Mouse (Mus musculus) c-Kit-positive CD71-negative TER-119-negative erythroid progenitor cells, embryonic 14.5 days (primary cell): ENCODE results near the gene Klhl29.
"Not testable (repeated sequence)": the region's sequence is repeated elsewhere in the genome, so short reads cannot be mapped to it uniquely, and the experiment has no call there.

Source experiments
- DNase-seq: peaks from one replicate; pipeline ENCODE4 v3.0.0-alpha.2; 2013; ENCODE audit warnings: low read depth

The Klhl29 gene

DNA sequence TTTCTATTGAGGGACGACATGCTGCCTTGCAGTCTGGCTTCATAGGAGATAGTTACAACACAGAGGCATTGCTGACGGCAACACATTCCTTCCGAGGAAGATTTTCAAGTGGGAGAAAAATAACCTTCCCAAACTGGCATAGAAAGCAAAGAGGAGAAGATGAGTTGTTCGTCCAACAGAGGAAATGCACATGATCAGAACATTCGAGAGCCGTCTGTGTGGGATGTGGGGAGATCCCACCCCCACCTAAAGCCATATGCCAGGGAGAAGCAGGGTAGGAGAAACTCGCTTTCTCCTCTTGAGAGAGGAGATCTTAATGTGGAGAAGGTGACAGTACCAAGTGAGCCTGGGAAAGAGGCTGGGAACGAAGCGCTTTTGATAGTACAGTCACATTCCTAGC is 22.1 kb downstream of the Klhl29 start:
- no peak for DNase-seq

DNA sequence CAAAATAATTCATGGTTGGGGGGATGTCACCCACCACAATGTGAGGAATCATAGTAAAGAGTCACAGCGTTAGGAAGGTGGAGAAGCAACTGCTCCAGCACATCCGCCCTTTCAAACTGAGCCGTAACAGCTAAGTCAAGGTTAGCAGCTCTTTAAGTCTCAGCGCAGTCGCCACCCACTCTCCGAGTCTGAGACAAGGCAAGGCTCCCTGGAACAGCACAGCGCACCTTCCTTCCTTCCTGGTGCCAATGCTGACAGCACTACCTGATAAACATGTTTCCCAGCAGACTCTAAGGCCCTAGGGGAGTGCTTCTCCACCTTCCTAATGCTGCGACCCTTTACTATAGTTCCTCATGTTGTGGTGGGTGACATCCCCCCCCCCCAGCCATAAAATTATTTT is 22.7 kb downstream of the Klhl29 start:
- DNase-seq = no peak

- DNase-seq = no peak
These were observed 24.8 kb downstream of the Klhl29 start for GRCm38 (mm10) chr12:5350491-5351285.

- DNase-seq = no peak
These were observed 30.4 kb downstream of the Klhl29 start for GRCm38 (mm10) chr12:5345088-5345487.

GRCm38 (mm10) chr12:5344457-5344856 is 31.0 kb downstream of the Klhl29 start:
- not testable (repeated sequence) for DNase-seq

GRCm38 (mm10) chr12:5340151-5340603 is 35.3 kb downstream of the Klhl29 start:
- no peak for DNase-seq

- DNase-seq = no peak
These were observed 38.4 kb downstream of the Klhl29 start for GRCm38 (mm10) chr12:5336927-5337712.

GRCm38 (mm10) chr12:5336331-5336730 is 39.2 kb downstream of the Klhl29 start:
- no peak for DNase-seq

DNA sequence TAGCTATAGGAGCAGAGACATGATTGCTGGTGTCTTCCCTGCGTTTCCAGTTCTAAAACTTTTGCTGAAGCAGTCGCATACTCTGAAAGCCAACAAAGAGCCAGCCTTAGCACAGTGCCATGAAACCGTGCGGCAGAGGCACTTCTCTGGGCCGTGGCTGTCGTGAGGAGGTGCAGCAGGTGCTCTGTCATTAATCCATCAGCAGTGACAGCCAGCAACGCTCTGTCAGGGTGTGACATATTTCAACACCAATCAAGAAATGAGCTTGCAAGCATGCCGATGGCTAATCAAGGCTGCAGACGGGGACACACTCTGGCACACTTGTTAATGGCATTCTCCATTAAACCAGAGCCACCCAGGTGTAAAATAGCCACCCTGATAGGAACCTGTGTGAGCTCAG is 40.5 kb downstream of the Klhl29 start:
- DNase-seq = no peak

GRCm38 (mm10) chr12:5334175-5334574 is 41.3 kb downstream of the Klhl29 start:
- DNase-seq = no peak

DNA sequence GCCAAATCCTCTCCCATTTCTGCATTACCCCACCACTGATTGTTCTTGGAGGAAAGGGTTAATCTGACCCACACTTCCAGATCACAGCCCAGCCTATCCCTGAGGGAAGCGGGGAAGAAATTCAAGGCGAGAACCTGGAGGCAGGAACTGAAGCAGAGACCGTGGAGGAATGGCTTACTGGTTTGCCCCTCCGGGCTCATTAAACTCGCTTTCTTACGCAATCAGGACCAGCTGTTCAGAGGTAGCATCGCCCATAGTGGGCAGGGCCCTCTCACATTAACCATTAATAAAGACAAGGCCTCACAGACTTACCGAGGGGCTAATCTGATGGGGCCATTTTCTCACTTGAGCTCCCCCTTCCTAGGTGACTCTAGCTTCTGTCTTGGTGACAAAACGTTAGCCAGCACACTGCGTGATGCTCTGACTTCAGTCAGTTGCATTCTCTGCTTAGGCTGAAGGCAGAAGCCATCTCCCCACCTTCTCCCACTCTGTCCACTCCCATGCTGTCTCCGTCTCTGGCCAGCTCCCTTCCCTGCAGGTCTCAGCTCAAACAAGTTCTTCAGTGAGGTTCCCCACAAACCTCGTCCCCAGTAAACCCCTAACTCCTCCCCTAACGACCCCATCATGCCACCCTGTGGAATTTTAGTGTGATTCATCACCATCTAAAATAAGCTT is 43.5 kb downstream of the Klhl29 start:
- no peak for DNase-seq

GRCm38 (mm10) chr12:5330496-5331070 is 44.9 kb downstream of the Klhl29 start:
- DNase-seq = no peak

- no peak for DNase-seq
These were observed 52.9 kb downstream of the Klhl29 start for GRCm38 (mm10) chr12:5322444-5323087.

DNA sequence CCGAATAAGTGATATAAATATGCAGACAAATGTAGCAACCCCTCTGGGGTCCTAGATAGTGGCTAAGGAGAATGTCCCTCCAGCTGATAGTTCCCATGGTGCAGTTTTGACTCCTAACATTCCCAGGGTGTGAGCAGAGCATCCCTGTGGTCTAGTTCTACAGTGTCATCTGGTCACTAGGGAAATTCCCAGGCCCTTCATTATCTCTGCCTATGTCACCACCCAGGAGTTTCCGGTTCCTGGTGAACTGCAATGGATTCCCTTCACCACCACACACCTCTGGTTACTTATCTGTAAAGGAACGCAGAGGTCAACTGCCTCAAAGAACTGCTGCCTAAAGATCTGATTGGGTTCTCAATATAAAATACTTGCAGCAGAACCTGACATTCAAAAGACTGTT is 54.5 kb downstream of the Klhl29 start:
- no peak for DNase-seq

- DNase-seq = no peak
These were observed 56.0 kb downstream of the Klhl29 start for GRCm38 (mm10) chr12:5319359-5319973.

DNA sequence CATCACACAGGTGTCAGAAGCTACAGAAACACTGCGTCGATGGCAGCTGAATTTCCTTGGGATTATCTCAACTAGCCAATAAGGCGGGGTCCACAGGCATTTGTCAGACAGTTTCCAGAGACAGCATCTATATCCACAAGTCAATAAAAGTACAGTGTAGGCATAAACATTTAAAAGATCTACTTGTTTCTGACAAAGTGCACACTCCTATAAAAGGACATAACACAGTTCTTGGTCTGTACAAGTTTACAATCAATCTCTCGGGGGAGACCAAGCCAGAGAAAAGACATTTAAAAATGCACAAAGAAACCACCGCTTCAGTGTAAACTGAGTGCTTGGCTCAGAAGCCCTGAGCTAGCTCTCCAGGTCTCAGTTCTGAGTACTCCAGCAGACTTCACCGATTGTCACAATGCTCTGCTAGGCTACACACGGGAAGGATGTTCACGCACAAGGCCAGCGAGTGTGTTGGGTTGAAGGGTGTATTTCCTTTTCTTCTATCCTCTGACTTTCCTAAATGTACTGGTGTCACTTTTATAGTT is 59.4 kb downstream of the Klhl29 start:
- no peak for DNase-seq

DNA sequence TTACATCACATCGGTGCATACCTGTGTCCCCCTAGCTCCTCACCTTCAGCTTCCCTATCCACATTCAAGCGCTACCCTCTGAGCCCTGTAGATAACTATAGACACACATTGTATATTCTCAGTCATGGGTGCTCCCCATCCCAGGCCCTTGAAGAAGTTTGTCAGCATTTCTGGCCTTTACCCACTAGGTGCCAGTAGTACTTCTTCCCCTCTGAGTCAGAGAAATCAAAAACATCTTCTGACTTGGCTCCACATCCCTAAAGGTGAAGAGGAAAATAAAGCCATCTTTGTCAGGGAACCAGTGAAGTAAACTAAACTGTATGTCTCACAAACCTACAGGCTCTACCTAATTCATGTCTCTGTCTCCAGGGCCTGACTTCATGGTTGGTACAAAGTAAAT is 67.6 kb downstream of the Klhl29 start:
- no peak for DNase-seq

DNA sequence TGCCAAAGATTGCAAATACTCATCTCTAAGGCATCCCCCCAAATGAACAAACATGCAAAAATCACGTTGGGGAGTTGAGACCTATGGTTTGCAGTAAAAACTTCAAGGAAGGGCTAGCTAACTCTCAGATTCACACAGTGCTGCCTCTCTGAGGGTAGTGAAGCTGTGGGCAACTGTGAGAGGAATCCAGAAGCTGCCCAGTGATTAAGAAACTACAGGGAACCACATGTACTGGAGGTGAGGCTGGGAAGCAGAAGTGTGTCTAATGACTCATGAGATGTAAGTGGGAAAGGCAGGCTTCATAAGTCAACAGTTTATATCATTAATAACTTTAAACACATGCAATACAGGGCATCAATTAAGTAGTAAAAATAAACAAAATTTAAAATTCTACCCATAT is 70.0 kb downstream of the Klhl29 start:
- DNase-seq = no peak

GRCm38 (mm10) chr12:5303912-5304311 is 71.6 kb downstream of the Klhl29 start:
- DNase-seq = no peak

GRCm38 (mm10) chr12:5303100-5303499 is 72.4 kb downstream of the Klhl29 start:
- DNase-seq = no peak

DNA sequence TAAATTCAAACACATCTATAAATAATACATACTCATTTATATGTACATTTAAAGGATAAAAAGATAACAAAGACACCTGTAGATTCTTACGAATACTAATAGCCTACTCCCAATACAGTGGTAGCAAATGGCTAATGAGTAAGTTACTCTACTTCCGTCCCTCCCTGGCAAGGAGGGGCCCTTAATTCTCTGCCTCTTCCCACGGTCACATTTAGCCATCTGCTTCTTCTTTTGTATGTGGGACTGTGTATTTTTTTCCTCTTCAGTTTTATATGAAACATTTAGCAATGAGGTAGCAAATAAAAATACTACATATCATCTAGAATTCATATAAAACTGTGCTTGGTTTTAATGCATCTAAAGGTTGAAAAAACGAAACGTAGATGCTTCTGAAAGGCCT is 73.6 kb downstream of the Klhl29 start:
- no peak for DNase-seq
